Mouse (Mus musculus) stomach, embryonic 14.5 days (tissue): ENCODE measurements around the gene Slc25a43. TPM values are rescaled to one million over a fixed set of nuclear protein-coding genes. Genes with fewer than 3 reads are reported as not detected.
"Not testable (repeated sequence)": the region's sequence is repeated elsewhere in the genome, so short reads cannot be mapped to it uniquely, and the experiment has no call there.

Source experiments
- ATAC-seq: fragments of 200-750 bp; cut with Nextera tagmentation; 2 replicates; pipeline ENCODE4 v1.8.0; 2017; ENCODE audit warnings: low read depth, moderate TSS enrichment; ENCODE audit not compliant: insufficient number of reproducible peaks, insufficient read depth, low FRiP score
- H3K27ac ChIP-seq: fragments of 300-500 bp; sonication (generic); 2 replicates; pipeline ENCODE4 v1.5.1; 2014; ENCODE audit warnings: mild to moderate bottlenecking, low read length, moderate library complexity, mixed read lengths
- H3K27me3 ChIP-seq: fragments of 300-500 bp; sonication (generic); 2 replicates; pipeline ENCODE4 v1.6.1; 2014; ENCODE audit warnings: low read length, control low read depth, mixed read lengths; ENCODE audit not compliant: control insufficient read depth, insufficient read depth
- H3K36me3 ChIP-seq: fragments of 300-500 bp; sonication (generic); 2 replicates; pipeline ENCODE4 v1.6.1; 2014; ENCODE audit warnings: mild to moderate bottlenecking, control low read depth, low read length, moderate library complexity, mixed read lengths; ENCODE audit not compliant: control insufficient read depth, insufficient read depth
- H3K4me1 ChIP-seq: fragments of 300-500 bp; sonication (generic); 2 replicates; pipeline ENCODE4 v1.6.1; 2014; ENCODE audit warnings: low read length, control low read depth, mixed read lengths; ENCODE audit not compliant: control insufficient read depth, insufficient read depth
- H3K4me2 ChIP-seq: fragments of 300-500 bp; sonication (generic); replicated peaks from 2 replicates; pipeline ENCODE4 v1.6.1; 2014; ENCODE audit warnings: low read depth, low read length, control low read depth
- H3K4me3 ChIP-seq: fragments of 300-500 bp; sonication (generic); 2 replicates; pipeline ENCODE4 v1.5.1; 2014; ENCODE audit warnings: low read depth, low read length, control low read depth
- H3K9ac ChIP-seq: fragments of 300-500 bp; sonication (generic); replicated peaks from 2 replicates; pipeline ENCODE4 v1.6.1; 2014; ENCODE audit warnings: low read depth, mild to moderate bottlenecking, control low read depth, low read length, moderate library complexity, mixed read lengths
- H3K9me3 ChIP-seq: fragments of 300-500 bp; sonication (generic); 2 replicates; pipeline ENCODE4 v1.6.1; 2016; ENCODE audit warnings: low read depth, low read length, control low read depth; ENCODE audit not compliant: control insufficient read depth
- WGBS: fragments of 180-500 bp; shearing (Covaris S2); extraction: QIAGEN DNeasy Blood & Tissue Kit; methylation state at CpG from one replicate; pipeline ENCODE4 v1.1.7; 2014; 5-methylcytosine and 5-hydroxymethylcytosine counted together
- polyA plus RNA-seq: library from polyadenylated mRNA; unstranded; fragments of >200 nt; fragmentation: Nextera tagmentation; extraction: Ambion mirVana; gene quantifications from 2 replicates; pipeline ENCODE4 v1.2.1, GENCODE M21; 2014

The Slc25a43 gene
- polyA plus RNA-seq, 1 experiment from 2014 or later = 1.7 TPM

DNA sequence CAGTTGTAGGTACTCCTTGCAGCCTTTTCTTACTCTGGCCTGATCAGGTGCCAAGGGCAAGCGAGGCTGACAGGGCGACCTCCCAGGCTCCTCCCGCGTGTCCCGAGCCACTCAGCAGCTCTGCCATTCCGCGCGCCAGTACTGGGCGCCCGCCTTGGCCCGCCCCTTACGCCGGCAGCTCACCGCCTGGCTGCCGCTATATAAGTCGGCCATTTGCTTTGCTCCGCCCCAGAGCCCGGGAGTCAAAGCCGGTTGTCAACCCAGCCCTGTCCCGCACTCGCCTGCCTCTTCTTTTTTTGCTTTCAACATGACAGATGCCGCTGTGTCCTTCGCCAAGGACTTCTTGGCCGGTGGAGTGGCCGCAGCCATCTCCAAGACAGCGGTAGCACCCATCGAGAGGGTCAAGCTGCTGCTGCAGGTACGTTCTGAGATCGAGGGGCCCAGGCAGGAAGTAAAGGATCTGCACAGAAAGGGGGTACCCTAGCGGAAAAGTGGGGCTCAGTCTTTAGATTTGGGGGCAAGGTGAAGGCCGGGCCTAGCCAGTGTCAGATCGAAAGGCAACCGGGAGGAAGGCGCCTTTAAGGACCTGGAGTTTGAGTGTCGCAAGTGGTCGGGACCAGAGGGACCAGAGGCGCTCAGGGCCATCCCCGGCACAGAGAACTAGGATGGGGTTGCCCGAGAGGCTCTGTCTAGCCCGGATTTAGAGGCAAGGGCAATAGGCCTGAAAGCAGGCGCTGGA, 52.1 kb downstream of the Slc25a43 start, which contains the start of gene Slc25a5:
Gene Slc25a5 (plus strand): TSS at position 228 of the 739 bp plus-strand sequence.
- ATAC-seq = peak; percentile 93
- H3K9me3 ChIP-seq = no peaks in the 10 kb centered on the region
- WGBS = 18% methylated on average over 41 of the region's 41 CpGs

DNA sequence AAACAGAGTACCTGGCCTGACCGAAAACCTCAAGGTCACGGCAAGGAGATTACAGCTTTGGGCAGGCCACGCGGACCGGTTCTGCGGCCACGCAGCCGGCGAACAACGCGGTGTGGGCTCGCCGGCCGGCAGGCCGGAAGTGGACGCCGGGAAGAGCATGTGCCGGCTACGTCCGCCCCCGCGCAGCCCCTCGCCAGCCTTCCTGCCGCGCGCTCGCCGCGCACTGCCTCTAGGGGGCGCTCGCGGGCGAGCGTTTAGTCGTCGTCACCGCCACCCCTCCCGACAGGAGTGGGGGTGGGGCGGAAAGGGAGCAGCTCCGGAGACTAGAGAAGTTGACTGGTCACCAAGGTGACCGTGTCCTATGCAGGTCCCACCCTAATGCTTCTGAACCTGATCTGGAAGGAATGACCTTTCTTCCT, 52.7 kb downstream of the Slc25a43 start:
- Histone ChIP-seq H3K4me3 (peak overlapping the region; percentile 45), H3K9ac (peak overlapping the region; percentile 45), H3K27ac (peak overlapping the region; percentile 81), H3K36me3 (no peaks in the 10 kb centered on the region), H3K27me3 (no peaks in the 10 kb centered on the region), H3K4me2 (peak overlapping the region; percentile 45), H3K9me3 (no peaks in the 10 kb centered on the region), H3K4me1 (no peaks in the 10 kb centered on the region)
- WGBS = 20% methylated on average over 40 of the region's 41 CpGs
- ATAC-seq = peak; percentile 87

More for the DNA sequence above, 52.1 kb downstream of the Slc25a43 start, which contains the start of gene Slc25a5:
- peak within 1 kb of the TSS; percentile 45 for H3K4me3 ChIP-seq
- peak within 1 kb of the TSS; percentile 45 for H3K9ac ChIP-seq
- H3K36me3 ChIP-seq = no peaks in the 10 kb centered on the region
- H3K27me3 ChIP-seq = no peaks in the 10 kb centered on the region
- no peaks in the 10 kb centered on the region for H3K4me1 ChIP-seq
- H3K27ac ChIP-seq = peak within 1 kb of the TSS; percentile 81
- H3K4me2 ChIP-seq = peak within 1 kb of the TSS; percentile 45

DNA sequence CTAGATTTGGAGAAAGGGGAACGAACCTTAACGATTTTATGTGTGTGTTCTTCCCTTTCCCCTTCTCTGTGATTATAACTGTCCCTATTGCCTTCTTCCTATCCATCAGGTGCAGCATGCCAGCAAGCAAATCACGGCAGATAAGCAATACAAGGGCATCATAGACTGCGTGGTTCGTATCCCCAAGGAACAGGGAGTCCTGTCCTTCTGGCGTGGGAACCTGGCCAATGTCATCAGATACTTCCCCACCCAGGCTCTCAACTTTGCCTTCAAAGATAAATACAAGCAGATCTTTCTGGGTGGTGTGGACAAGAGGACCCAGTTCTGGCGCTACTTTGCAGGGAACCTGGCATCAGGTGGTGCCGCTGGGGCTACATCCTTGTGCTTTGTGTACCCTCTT, 53.3 kb downstream of the Slc25a43 start:
- WGBS = 75% methylated on average over 8 of the region's 8 CpGs
- not testable (repeated sequence) for ATAC-seq, H3K9me3 ChIP-seq, H3K27ac ChIP-seq, H3K27me3 ChIP-seq, H3K36me3 ChIP-seq, H3K9ac ChIP-seq, H3K4me1 ChIP-seq
- Histone ChIP-seq H3K4me3 (peak overlapping the region; percentile 45), H3K4me2 (peak overlapping the region; percentile 45)

- no peaks in the 10 kb centered on the region for H3K9me3 ChIP-seq
- H3K27ac ChIP-seq = no peak overlapping the region
- no peaks in the 10 kb centered on the region for H3K36me3 ChIP-seq
- no peak overlapping the region for H3K9ac ChIP-seq
- no peaks in the 10 kb centered on the region for H3K4me1 ChIP-seq
- ATAC-seq = no peak
- H3K27me3 ChIP-seq = no peaks in the 10 kb centered on the region
- H3K4me3 ChIP-seq = no peak overlapping the region
- no peak overlapping the region for H3K4me2 ChIP-seq
- 50% methylated on average over 6 of the region's 6 CpGs for WGBS
These were observed 55.8 kb downstream of the Slc25a43 start for GRCm38 (mm10) chrX:36799131-36799879.

GRCm38 (mm10) chrX:36803189-36803588, 59.7 kb downstream of the Slc25a43 start:
- H3K9me3 ChIP-seq = no peaks in the 10 kb centered on the region
- no peaks in the 10 kb centered on the region for H3K27me3 ChIP-seq
- H3K36me3 ChIP-seq = no peaks in the 10 kb centered on the region
- WGBS = 71% methylated on average over 5 of the region's 5 CpGs
- no peak overlapping the region for H3K4me3 ChIP-seq
- no peak overlapping the region for H3K9ac ChIP-seq
- H3K4me2 ChIP-seq = no peak overlapping the region
- ATAC-seq = no peak
- H3K4me1 ChIP-seq = no peaks in the 10 kb centered on the region
- no peak overlapping the region for H3K27ac ChIP-seq

GRCm38 (mm10) chrX:36804196-36804595, 60.7 kb downstream of the Slc25a43 start:
- H3K4me1 ChIP-seq = no peaks in the 10 kb centered on the region
- H3K4me3 ChIP-seq = no peak overlapping the region
- WGBS = 65% methylated on average over 5 of the region's 5 CpGs
- H3K36me3 ChIP-seq = no peaks in the 10 kb centered on the region
- H3K27ac ChIP-seq = no peak overlapping the region
- H3K4me2 ChIP-seq = no peak overlapping the region
- no peak overlapping the region for H3K9ac ChIP-seq
- H3K9me3 ChIP-seq = no peaks in the 10 kb centered on the region
- no peak for ATAC-seq
- no peaks in the 10 kb centered on the region for H3K27me3 ChIP-seq

DNA sequence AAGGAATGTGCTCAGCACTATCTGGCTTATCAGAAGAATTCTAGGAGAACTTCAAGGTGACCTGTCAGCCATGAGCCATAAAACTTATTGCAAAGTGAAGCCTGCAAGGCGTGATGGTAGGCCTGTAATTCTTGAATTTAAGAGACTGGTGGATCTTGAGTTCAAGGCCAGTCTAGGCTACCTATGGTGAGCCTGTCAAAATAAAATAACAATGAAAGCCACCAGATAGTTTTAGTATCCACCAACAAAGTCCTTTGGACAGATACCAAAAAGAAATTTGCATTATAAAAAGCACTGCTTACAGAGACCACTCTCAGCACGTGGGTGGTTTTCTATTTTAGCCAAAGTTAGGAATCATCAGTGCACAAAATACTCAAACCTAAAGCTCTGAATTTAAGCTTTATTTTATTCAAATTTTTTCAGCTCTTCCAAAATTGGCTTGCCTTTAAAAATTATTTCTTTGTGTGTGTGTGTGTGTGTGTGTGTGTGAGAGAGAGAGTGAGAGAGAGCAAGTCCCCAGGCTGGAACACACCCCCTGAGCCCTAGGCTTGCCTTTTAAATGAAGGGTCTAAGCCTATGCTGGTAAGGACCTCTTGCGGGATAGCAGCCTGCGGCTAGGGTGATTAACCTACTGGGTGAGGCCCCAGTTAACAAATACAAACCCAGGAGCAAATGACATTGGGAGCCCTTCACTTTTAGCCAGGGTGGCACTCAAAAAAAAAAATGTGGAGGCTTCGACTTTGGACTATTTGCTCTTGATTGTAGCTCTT, 62.2 kb downstream of the Slc25a43 start:
- no peaks in the 10 kb centered on the region for H3K27me3 ChIP-seq
- H3K4me2 ChIP-seq = no peak overlapping the region
- H3K9me3 ChIP-seq = no peaks in the 10 kb centered on the region
- H3K27ac ChIP-seq = no peak overlapping the region
- H3K9ac ChIP-seq = no peak overlapping the region
- no peak for ATAC-seq
- no peaks in the 10 kb centered on the region for H3K36me3 ChIP-seq
- H3K4me1 ChIP-seq = no peaks in the 10 kb centered on the region
- no peak overlapping the region for H3K4me3 ChIP-seq
- WGBS = 59% methylated on average over 5 of the region's 5 CpGs
